Mouse (Mus musculus) left cerebral cortex, adult 9 months (tissue): Measurements from ENCODE around the gene Tmprss11d.
"Not testable (repeated sequence)": the region's sequence is repeated elsewhere in the genome, so short reads cannot be mapped to it uniquely, and the experiment has no call there.

Experiments
- DNase-seq, 2 experiments: peaks; one replicate each; pipeline ENCODE4 v3.0.0; 2022; ENCODE audit warnings: low spot score in 2 of 2

Gene Tmprss11d

DNA sequence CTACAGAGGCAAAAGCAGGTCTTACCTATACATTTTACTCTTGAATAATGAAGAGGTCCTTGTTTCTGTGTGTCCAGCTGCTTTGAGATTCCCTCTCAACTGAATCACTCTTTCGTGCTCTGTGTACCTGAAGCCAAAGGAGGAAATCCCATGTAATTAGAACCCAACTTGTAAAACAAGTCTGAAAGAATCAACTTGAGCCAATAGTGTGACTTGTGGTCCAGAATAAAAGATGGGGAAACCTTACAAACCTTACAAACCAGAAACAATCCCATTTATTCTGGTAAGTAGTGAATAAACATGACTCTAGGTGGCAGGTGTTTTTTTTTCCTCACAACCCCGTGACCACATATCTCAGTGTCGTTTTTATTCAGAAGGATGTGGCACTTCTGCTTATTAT, at the start of gene Tmprss11d:
TSS of gene Tmprss11d (minus strand) at position 101 of the 400 bp plus-strand sequence.
- DNase-seq, result no peak

DNA sequence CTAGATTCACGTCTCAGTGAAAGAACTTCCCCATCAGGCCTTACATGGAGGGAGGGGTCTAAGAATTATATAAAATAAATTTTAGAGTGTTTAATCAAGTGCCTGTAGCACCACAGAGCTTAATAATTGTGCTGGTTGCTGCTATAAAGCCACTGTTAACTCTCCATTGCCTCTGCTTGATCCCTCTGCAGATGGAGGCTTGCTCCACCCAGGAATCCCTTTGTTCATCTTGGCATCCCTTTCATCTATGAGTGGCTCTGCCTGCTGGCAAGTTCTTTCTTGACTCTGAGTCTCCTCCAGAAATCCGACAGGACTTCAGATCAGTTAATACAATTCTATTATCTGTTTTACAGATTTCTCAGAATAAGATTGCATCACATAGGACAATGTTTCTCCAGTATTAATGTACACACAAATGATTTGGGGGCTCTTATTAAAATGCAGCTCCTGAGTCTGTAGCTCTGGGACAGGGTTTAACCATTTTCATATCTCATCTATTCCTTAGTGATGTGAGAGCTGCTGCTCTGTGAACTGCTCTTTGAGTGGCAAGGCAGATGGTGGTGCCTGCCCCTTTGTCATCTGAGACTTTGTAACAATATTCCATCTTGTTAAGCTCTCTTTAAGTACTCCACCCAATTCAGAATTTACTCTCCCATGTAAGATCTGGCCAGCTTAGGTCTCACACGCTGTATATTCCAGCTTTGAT, 48.3 kb upstream of the Tmprss11d start:
- DNase-seq, result no peak

- DNase-seq, result no peak
Observed at GRCm38 (mm10) chr5:86419494-86419893, 46.3 kb upstream of the Tmprss11d start.

GRCm38 (mm10) chr5:86414280-86414679, 41.1 kb upstream of the Tmprss11d start:
- DNase-seq, result no peak

GRCm38 (mm10) chr5:86410815-86411214, 37.6 kb upstream of the Tmprss11d start:
- DNase-seq, result peak in 1 of 2 experiments; percentile 29

GRCm38 (mm10) chr5:86407941-86408340, 34.7 kb upstream of the Tmprss11d start:
- no peak for DNase-seq

DNA sequence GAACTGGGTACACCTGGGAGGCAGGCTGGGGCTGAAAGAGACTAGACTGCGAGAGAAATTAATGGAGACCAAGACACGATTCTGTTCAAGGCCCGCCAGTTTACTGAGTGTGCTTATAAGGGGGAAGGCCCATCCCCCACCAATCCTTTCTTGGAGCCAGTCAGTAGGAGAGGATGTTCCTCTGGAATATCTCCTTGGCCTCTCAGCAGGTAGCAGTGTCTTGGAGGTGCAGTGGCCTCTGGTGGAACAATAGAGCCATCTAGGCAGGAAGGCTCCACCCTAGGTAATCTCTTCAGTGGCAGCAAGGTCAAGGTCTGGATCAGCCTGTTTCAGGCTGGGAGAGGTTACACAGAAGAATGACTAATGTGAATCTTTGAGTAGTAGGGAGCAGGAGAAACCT, 34.0 kb upstream of the Tmprss11d start:
- no peak for DNase-seq

DNA sequence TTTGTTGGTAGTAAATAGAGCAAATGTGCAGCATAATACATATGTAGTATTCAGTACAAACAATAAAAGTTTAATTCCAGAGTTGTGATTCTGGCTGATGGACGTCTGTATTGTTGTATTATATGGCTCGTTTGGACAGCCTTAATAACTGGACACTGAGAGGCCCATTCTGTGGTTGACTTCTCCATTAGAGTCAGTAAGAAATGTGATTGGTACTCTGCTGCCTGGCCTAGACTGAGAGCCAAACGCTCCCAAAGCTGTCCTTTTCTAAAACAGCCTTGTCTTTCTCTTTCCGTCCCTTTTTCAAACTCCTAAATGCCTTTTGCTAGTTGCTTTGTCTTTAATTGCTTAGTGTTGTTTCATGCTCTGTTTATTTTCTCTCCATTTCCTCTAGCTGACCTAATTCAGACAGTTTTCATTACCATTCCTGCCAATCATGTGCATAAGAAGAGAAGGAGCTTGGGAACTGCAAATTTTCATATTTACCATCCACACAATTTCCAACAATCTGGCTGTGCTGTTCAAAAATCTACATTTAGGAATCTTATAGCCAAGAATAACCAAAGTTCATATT, 13.7 kb downstream of the Tmprss11d start:
- no peak for DNase-seq

GRCm38 (mm10) chr5:86352966-86353365, 20.3 kb downstream of the Tmprss11d start:
- DNase-seq, result peak in 1 of 2 experiments; percentile 34

DNA sequence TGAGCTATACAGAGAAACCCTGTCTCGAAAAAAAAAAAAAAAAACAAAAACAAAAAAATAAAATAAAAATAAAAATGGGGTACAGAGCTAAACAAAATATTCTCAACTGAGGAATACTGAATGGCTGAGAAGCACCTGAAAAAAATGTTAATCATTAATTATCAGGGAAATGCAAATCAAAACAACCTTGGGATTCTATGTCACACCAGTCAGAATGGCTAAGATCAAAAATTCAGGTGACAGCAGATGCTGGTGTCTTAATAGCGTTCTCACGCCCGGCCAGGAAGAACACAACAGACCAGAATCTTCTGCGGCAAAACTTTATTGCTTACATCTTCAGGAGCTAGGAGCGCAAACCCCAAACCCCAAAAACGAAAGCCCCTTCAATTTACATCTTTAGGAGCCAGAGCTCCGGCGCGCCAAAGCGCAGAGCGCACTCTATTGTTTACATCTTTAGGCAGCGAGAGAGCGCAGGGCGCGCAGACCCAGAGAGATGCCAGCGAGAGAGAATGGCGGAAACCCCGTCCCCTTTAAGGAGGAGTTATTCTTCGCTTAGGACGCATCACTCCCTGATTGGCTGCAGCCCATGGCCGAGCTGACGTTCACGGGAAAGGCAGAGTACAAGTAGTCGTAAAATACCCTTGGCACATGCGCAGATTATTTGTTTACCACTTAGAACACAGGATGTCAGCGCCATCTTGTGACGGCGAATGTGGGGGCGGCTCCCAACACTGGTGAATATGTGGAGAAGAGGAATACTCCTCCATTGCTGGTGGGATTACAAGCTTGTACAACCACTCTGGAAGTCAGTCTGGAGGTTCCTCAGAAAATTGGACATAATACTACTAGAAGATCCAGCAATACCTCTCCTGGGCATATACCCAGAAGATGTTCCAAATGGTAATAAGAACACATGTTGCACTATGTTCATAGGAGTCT, 54.9 kb downstream of the Tmprss11d start:
- not testable (repeated sequence) for DNase-seq

- no peak for DNase-seq
Observed at GRCm38 (mm10) chr5:86306116-86306515, 67.1 kb downstream of the Tmprss11d start.

- DNase-seq, result no peak
Observed at GRCm38 (mm10) chr5:86303877-86304276, 69.3 kb downstream of the Tmprss11d start.

DNA sequence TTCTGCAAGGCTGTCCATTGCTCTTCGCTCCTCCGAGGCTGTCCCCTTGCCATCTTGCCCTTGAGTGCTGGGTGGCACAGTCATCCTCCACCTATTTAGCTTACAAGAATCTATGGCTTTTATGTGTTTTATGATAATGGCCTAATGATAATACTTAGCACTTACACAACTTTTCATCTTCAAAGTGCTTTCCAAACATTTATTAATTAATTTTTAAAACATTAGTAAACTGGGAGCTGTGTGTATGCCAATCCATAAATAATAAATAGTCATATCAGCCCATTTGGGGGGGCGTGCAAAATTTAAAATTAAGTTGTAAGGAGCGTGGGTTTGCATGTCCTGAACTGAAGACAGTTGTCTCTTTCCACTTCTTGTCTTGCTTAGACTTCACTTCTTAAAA, 84.0 kb downstream of the Tmprss11d start, which contains the start of gene Tmprss11c:
TSS of gene Tmprss11c (minus strand) at position 101 of the 400 bp plus-strand sequence.
- DNase-seq, result no peak
